Mouse (Mus musculus): ENCODE data around the gene Timm10b. TPM values are rescaled to one million over a fixed set of nuclear protein-coding genes. Genes with fewer than 3 reads are reported as not detected.
A peak's percentile ranks its signal among the peaks of the same experiment; 100 is the strongest.

Timm10b gene
- total and polyA plus RNA-seq, 3 experiments: 24.0 to 261 (median 131) TPM

DNA sequence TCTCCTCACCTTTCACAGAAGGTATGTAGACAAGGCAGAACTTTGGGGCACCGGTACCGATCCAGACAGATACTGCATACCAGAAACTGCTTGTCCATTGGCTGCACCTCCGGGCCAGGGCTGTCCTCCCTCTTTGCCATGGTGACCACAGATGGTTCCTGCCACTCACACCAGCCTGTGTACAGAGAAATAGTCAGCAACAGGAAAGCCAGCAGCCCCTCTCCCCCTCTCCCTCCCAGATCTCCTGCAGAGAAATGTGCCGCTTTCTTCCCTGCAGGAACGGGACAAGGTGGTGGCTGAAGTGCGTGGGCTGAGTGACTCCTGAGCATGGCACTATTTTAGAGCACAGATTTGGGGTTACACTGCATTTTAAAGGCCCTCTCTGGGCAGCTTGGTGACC, 14.5 kb upstream of the Timm10b start:
- Histone ChIP-seq H3K27me3 (ENCODE audit: insufficient read depth, low read length) (peaks cover 11% of the 10 kb centered on the region), H3K36me3 (replicated peaks) (peaks cover 34% of the 10 kb centered on the region), H3K4me1 (ENCODE audit: insufficient read depth, low read depth, low read length) (no peaks in the 10 kb centered on the region), H3K4me3 (ENCODE audit: low read depth, low read length) (no peak overlapping the region), H3K9me3 (replicated peaks) (no peaks in the 10 kb centered on the region)
- TF ChIP-seq GATA1 (IDR thresholded peaks at IDR 0.05; ENCODE audit: borderline replicate concordance, low read length) (no peak), CTCF (IDR thresholded peaks at IDR 0.05; ENCODE audit: low read depth, low read length) (no peak), POLR2AphosphoS5 (IDR thresholded peaks at IDR 0.05; ENCODE audit: insufficient replicate concordance, low read depth, low read length) (no peak), TAL1 (conservative IDR thresholded peaks at IDR 0.05; ENCODE audit: low read depth, low read length) (no peak), GATA2 (IDR thresholded peaks at IDR 0.05; ENCODE audit: borderline replicate concordance, low read depth, low read length) (no peak)
- no peak for ATAC-seq (ENCODE audit: extremely low read depth, insufficient number of reproducible peaks, low FRiP score, poor library complexity, severe bottlenecking)
- DNase-seq (ENCODE audit: low spot score): no peak

DNA sequence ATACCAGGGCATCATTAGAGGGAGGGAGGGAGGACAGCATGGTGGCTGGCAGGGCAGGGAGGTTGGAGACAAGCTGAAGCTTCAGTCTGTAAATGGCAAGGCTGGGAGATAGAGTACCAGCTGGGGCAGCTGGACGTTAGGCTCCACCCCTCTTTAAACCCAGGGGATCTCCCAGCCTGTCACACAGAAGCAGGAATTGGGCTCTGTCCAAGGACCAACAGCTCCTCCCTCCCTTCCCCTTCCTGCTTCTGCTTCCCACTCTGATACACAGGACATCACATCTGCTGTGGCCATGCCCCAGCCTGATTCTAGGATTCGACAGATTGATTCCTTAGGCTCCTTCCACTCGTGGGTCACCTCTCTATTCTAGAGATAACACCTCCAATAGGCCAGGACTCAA, 11.2 kb upstream of the Timm10b start:
- Histone ChIP-seq H3K36me3 (replicated peaks) (peaks cover 15% of the 10 kb centered on the region), H3K4me3 (ENCODE audit: low read depth, low read length) (no peak overlapping the region), H3K27me3 (ENCODE audit: insufficient read depth, low read length) (peaks cover 29% of the 10 kb centered on the region), H3K4me1 (ENCODE audit: insufficient read depth, low read depth, low read length) (peaks cover 13% of the 10 kb centered on the region), H3K9me3 (replicated peaks) (no peaks in the 10 kb centered on the region)
- TF ChIP-seq GATA1 (IDR thresholded peaks at IDR 0.05; ENCODE audit: borderline replicate concordance, low read length) (no peak), TAL1 (conservative IDR thresholded peaks at IDR 0.05; ENCODE audit: low read depth, low read length) (no peak), POLR2AphosphoS5 (IDR thresholded peaks at IDR 0.05; ENCODE audit: insufficient replicate concordance, low read depth, low read length) (no peak), GATA2 (IDR thresholded peaks at IDR 0.05; ENCODE audit: borderline replicate concordance, low read depth, low read length) (no peak), CTCF (IDR thresholded peaks at IDR 0.05; ENCODE audit: low read depth, low read length) (no peak)
- ATAC-seq (ENCODE audit: extremely low read depth, insufficient number of reproducible peaks, low FRiP score, poor library complexity, severe bottlenecking) (no peak), DNase-seq (ENCODE audit: low spot score) (no peak)

DNA sequence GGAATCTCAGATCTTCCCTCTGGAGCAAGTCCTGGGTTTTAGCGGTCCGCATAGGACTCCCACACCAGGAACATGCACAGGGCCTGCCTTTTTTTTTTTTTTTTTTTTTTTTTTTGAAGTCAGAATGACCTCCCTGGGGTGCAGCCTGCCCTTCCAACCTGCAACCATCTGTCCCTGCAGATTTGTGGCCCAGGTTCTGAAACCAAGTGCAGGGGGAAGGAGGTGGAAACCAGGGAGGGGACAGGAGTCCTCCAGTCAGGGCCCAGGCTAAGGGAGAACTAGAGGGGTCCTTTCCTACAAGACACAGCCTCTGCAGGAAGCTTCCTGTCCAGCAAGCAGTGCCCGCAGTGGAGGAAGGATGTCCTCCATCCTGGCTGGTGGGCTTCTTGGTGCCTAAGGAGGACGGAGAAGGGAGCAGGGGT, 7.3 kb upstream of the Timm10b start:
- Histone ChIP-seq H3K27me3 (ENCODE audit: insufficient read depth, low read length) (peaks cover 29% of the 10 kb centered on the region), H3K36me3 (replicated peaks) (peaks cover 29% of the 10 kb centered on the region), H3K4me3 (ENCODE audit: low read depth, low read length) (peak overlapping the region; percentile 82; the same call in 1 of the 2 replicates), H3K9me3 (replicated peaks) (no peaks in the 10 kb centered on the region), H3K4me1 (ENCODE audit: insufficient read depth, low read depth, low read length) (peaks cover 19% of the 10 kb centered on the region)
- ATAC-seq (ENCODE audit: extremely low read depth, insufficient number of reproducible peaks, low FRiP score, poor library complexity, severe bottlenecking) (no peak), DNase-seq (ENCODE audit: low spot score) (no peak)
- no peak for TF ChIP-seq GATA2 (IDR thresholded peaks at IDR 0.05; ENCODE audit: borderline replicate concordance, low read depth, low read length)
- no peak for TF ChIP-seq CTCF (IDR thresholded peaks at IDR 0.05; ENCODE audit: low read depth, low read length)
- TF ChIP-seq POLR2AphosphoS5 (IDR thresholded peaks at IDR 0.05; ENCODE audit: insufficient replicate concordance, low read depth, low read length): no peak
- no peak for TF ChIP-seq GATA1 (IDR thresholded peaks at IDR 0.05; ENCODE audit: borderline replicate concordance, low read length)
- no peak for TF ChIP-seq TAL1 (conservative IDR thresholded peaks at IDR 0.05; ENCODE audit: low read depth, low read length)

DNA sequence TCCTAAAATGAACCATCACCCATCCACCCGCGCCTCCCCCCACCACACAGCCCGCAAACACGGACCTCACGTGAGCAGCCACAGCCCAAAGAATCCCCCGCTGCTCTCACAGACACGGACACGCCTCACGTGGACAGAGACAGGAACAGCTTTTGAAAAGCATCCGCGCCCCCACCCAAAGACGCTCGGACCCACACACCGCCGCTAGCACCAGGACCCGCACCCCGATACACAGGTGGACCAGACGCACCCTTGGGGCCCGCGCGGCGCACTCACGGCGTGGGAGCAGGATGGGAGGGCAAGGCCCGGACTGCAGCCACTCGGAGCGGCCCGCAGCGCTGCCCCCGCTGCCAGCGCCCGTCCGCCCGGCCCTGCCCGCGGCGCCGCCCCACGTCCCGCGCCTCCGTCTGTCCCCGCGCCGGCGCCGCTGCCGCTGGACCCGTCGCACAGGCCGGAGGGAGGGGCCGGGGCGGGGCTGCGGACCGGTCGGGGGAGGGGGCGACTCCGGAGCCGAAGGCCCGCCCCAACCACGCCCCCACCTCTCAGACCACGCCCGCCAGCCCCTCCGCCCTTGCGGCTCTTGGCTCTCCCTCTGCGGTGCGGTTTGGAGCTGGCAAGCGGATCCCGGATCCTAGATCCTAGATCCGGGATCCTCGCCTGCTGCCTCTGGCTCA, 6.6 kb upstream of the Timm10b start, which contains the start of gene Trim3:
TSS of gene Trim3 (minus strand) at position 445 of the 674 bp plus-strand sequence.
- no peak for TF ChIP-seq POLR2AphosphoS5 (IDR thresholded peaks at IDR 0.05; ENCODE audit: insufficient replicate concordance, low read depth, low read length)
- TF ChIP-seq TAL1 (conservative IDR thresholded peaks at IDR 0.05; ENCODE audit: low read depth, low read length): no peak
- no peak for TF ChIP-seq CTCF (IDR thresholded peaks at IDR 0.05; ENCODE audit: low read depth, low read length)
- no peak for TF ChIP-seq GATA2 (IDR thresholded peaks at IDR 0.05; ENCODE audit: borderline replicate concordance, low read depth, low read length)
- no peak for TF ChIP-seq GATA1 (IDR thresholded peaks at IDR 0.05; ENCODE audit: borderline replicate concordance, low read length)
- Histone ChIP-seq H3K27me3 (ENCODE audit: insufficient read depth, low read length) (peaks cover 29% of the 10 kb centered on the region), H3K4me3 (ENCODE audit: low read depth, low read length) (peak within 1 kb of the TSS; percentile 82), H3K4me1 (ENCODE audit: insufficient read depth, low read depth, low read length) (peaks cover 19% of the 10 kb centered on the region), H3K36me3 (replicated peaks) (peaks cover 36% of the 10 kb centered on the region), H3K9me3 (replicated peaks) (no peaks in the 10 kb centered on the region)
- ATAC-seq (ENCODE audit: extremely low read depth, insufficient number of reproducible peaks, low FRiP score, poor library complexity, severe bottlenecking): peak; percentile 65
- DNase-seq (ENCODE audit: low spot score): peak; percentile 83

DNA sequence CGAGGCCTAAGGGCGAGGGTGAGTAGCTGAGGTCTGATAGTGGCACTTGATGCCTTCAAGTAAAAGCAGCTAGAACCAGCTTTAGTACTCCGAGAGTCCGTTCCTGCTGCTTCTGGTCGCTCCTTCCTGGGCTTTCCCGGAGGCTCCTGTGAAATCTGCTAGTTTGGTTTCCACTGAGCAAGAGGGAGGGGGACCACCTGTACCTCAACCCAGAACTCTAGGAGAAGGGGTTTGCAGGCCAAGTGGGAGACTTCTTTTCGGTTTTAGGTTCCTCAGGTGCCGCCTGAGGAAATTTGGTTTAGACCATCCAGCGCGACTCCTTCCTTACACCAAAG, 6.1 kb upstream of the Timm10b start:
- H3K4me1 ChIP-seq (ENCODE audit: insufficient read depth, low read depth, low read length): peaks cover 23% of the 10 kb centered on the region
- TF ChIP-seq GATA1 (IDR thresholded peaks at IDR 0.05; ENCODE audit: borderline replicate concordance, low read length) (no peak), TAL1 (conservative IDR thresholded peaks at IDR 0.05; ENCODE audit: low read depth, low read length) (no peak), POLR2AphosphoS5 (IDR thresholded peaks at IDR 0.05; ENCODE audit: insufficient replicate concordance, low read depth, low read length) (no peak)
- H3K27me3 ChIP-seq (ENCODE audit: insufficient read depth, low read length): peaks cover 26% of the 10 kb centered on the region
- peaks cover 41% of the 10 kb centered on the region for H3K36me3 ChIP-seq (replicated peaks)
- DNase-seq (ENCODE audit: low spot score) (no peak), ATAC-seq (ENCODE audit: extremely low read depth, insufficient number of reproducible peaks, low FRiP score, poor library complexity, severe bottlenecking) (no peak)
- peak overlapping the region; percentile 82 for H3K4me3 ChIP-seq (ENCODE audit: low read depth, low read length)
- H3K9me3 ChIP-seq (replicated peaks): no peaks in the 10 kb centered on the region

DNA sequence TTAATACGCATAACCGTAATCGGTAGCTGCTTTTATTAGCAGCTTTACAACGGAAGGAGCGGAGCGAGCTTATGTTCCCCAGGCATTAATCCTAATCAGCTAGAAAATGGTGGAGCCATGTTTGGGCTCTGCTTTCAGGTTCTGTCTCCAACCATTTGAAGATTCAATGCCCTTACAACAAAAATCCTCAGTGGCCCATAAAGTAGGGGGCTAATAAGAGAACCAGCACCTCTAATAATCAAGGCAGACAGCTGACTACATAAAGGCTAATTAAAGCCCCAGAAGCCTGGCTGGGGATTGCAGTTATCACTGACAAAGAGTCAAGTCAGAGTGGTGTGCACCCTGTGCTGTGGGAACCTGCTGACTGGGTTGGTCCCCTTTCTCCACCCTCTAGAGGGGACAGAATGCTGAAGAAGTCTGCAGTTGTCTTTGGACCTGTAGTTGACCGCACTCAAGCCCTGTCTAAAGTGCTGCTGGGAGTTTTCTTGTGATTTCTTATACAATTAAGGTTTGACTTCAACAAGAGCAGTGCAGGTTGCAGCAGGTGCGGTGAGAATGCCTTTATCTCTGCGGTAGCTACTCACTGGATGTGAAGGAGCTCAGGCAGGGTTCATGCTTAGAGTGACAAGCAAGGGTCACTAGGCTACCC, 5.5 kb upstream of the Timm10b start:
- H3K36me3 ChIP-seq (replicated peaks): peaks cover 43% of the 10 kb centered on the region
- ATAC-seq (ENCODE audit: extremely low read depth, insufficient number of reproducible peaks, low FRiP score, poor library complexity, severe bottlenecking): no peak

More for the DNA sequence above, 5.5 kb upstream of the Timm10b start:
- peaks cover 30% of the 10 kb centered on the region for H3K4me1 ChIP-seq (ENCODE audit: insufficient read depth, low read depth, low read length)
- peaks cover 22% of the 10 kb centered on the region for H3K27me3 ChIP-seq (ENCODE audit: insufficient read depth, low read length)
- no peak for DNase-seq (ENCODE audit: low spot score)
- H3K4me3 ChIP-seq (ENCODE audit: low read depth, low read length): no peak overlapping the region
- no peaks in the 10 kb centered on the region for H3K9me3 ChIP-seq (replicated peaks)
- TF ChIP-seq POLR2AphosphoS5 (IDR thresholded peaks at IDR 0.05; ENCODE audit: insufficient replicate concordance, low read depth, low read length) (no peak), CTCF (IDR thresholded peaks at IDR 0.05; ENCODE audit: low read depth, low read length) (no peak), GATA2 (IDR thresholded peaks at IDR 0.05; ENCODE audit: borderline replicate concordance, low read depth, low read length) (no peak)

Measured in G1E (cell line).